Mouse (Mus musculus) midbrain, embryonic 13.5 days (tissue): ENCODE results near the gene Snap23. TPM values are rescaled to one million over a fixed set of nuclear protein-coding genes. Genes with fewer than 3 reads are reported as not detected.
"Not testable (repeated sequence)": the region's sequence is repeated elsewhere in the genome, so short reads cannot be mapped to it uniquely, and the experiment has no call there.

ENCODE experiments used
- ATAC-seq: fragments of 200-750 bp; cut with Nextera tagmentation; 2 replicates; pipeline ENCODE4 v1.8.0; 2017; ENCODE audit warnings: mild to moderate bottlenecking, moderate TSS enrichment, moderate library complexity
- H3K27ac ChIP-seq: fragments of 300-500 bp; sonication (generic); 2 replicates; pipeline ENCODE4 v1.5.1; 2015; ENCODE audit warnings: inconsistent platforms, mild to moderate bottlenecking, moderate library complexity
- H3K27me3 ChIP-seq: fragments of 300-500 bp; sonication (generic); 2 replicates; pipeline ENCODE4 v1.6.1; 2015; ENCODE audit warnings: mild to moderate bottlenecking, inconsistent platforms
- H3K36me3 ChIP-seq: fragments of 300-500 bp; sonication (generic); 2 replicates; pipeline ENCODE4 v1.6.1; 2015; ENCODE audit warnings: mild to moderate bottlenecking, inconsistent platforms
- H3K4me1 ChIP-seq: fragments of 300-500 bp; sonication (generic); replicated peaks from 2 replicates; pipeline ENCODE4 v1.6.1; 2015; ENCODE audit warnings: inconsistent platforms
- H3K4me2 ChIP-seq: fragments of 300-500 bp; sonication (generic); replicated peaks from 2 replicates; pipeline ENCODE4 v1.6.1; 2015; ENCODE audit warnings: moderate library complexity, mild to moderate bottlenecking, inconsistent platforms
- H3K4me3 ChIP-seq: fragments of 300-500 bp; sonication (generic); replicated peaks from 2 replicates; pipeline ENCODE4 v1.5.1; 2015; ENCODE audit warnings: mild to moderate bottlenecking, inconsistent platforms
- H3K9ac ChIP-seq: fragments of 300-500 bp; sonication (generic); replicated peaks from 2 replicates; pipeline ENCODE4 v1.6.1; 2015; ENCODE audit warnings: mild to moderate bottlenecking, inconsistent platforms
- H3K9me3 ChIP-seq: fragments of 300-500 bp; sonication (generic); 2 replicates; pipeline ENCODE4 v1.6.1; 2016; ENCODE audit warnings: mild to moderate bottlenecking, inconsistent platforms
- WGBS: fragments of 180-500 bp; shearing (Covaris S2); methylation state at CpG from one replicate; pipeline ENCODE4 v1.1.7; 2015; 5-methylcytosine and 5-hydroxymethylcytosine counted together
- polyA plus RNA-seq: library from polyadenylated mRNA; unstranded; fragments of >200 nt; fragmentation: Nextera tagmentation; extraction: Ambion mirVana; gene quantifications from 2 replicates; pipeline ENCODE4 v1.2.1, GENCODE M21; 2015

Gene Snap23
- polyA plus RNA-seq, 1 experiment from 2014 or later, result 20.2 TPM

GRCm38 (mm10) chr2:120563235-120563990 lies 4.1 kb upstream of the Snap23 start, which contains the start of gene Zfp106:
Gene Zfp106, minus strand, starts transcription at chr2:120563843.
- ATAC-seq, result peak; percentile 88
- no peaks in the 10 kb centered on the region for H3K9me3 ChIP-seq
- H3K4me2 ChIP-seq, result peak within 1 kb of the TSS; percentile 89
- H3K36me3 ChIP-seq, result 0 out of 2 replicates have a peak, but pooled peaks cover 2% of the 10 kb centered on the region
- H3K27ac ChIP-seq, result peak within 1 kb of the TSS; percentile 65
- under 1% methylated on average over 50 of the region's 50 CpGs for WGBS
- H3K9ac ChIP-seq, result peak within 1 kb of the TSS; percentile 95
- H3K27me3 ChIP-seq, result no peaks in the 10 kb centered on the region
- H3K4me3 ChIP-seq, result peak within 1 kb of the TSS; percentile 93
- peaks cover 29% of the 10 kb centered on the region for H3K4me1 ChIP-seq

GRCm38 (mm10) chr2:120564548-120565188 lies 2.8 kb upstream of the Snap23 start:
- H3K4me3 ChIP-seq, ATAC-seq, H3K4me2 ChIP-seq, H3K9me3 ChIP-seq, H3K27me3 ChIP-seq, H3K27ac ChIP-seq, H3K9ac ChIP-seq, H3K36me3 ChIP-seq: not testable (repeated sequence)
- peaks cover 37% of the 10 kb centered on the region for H3K4me1 ChIP-seq
- 95% methylated on average over 4 of the region's 4 CpGs for WGBS

GRCm38 (mm10) chr2:120565363-120565762 lies 2.1 kb upstream of the Snap23 start:
- Histone ChIP-seq H3K4me1 (peaks cover 37% of the 10 kb centered on the region), H3K4me2 (no peak overlapping the region), H3K9me3 (no peaks in the 10 kb centered on the region), H3K9ac (no peak overlapping the region), H3K36me3 (0 out of 2 replicates have a peak, but pooled peaks cover 2% of the 10 kb centered on the region), H3K27me3 (no peaks in the 10 kb centered on the region), H3K27ac (no peak overlapping the region), H3K4me3 (no peak overlapping the region)
- WGBS, result 89% methylated on average over 2 of the region's 2 CpGs
- no peak for ATAC-seq

GRCm38 (mm10) chr2:120567798-120568320 lies 388 bp downstream of the Snap23 start:
- H3K27me3 ChIP-seq, result no peaks in the 10 kb centered on the region
- under 1% methylated on average over 22 of the region's 22 CpGs for WGBS
- peak overlapping the region; percentile 76 for H3K4me2 ChIP-seq
- ATAC-seq, result peak; percentile 75
- H3K4me1 ChIP-seq, result peaks cover 24% of the 10 kb centered on the region
- no peaks in the 10 kb centered on the region for H3K9me3 ChIP-seq
- H3K27ac ChIP-seq, result peak overlapping the region; percentile 72
- H3K9ac ChIP-seq, result peak overlapping the region; percentile 84
- H3K4me3 ChIP-seq, result peak overlapping the region; percentile 75
- peaks cover 6% of the 10 kb centered on the region; the same call in 1 of the 2 replicates for H3K36me3 ChIP-seq

- WGBS, result 96% methylated on average over 3 of the region's 3 CpGs
- Histone ChIP-seq H3K9ac (no peak overlapping the region), H3K9me3 (no peaks in the 10 kb centered on the region), H3K27ac (no peak overlapping the region), H3K27me3 (no peaks in the 10 kb centered on the region), H3K36me3 (peaks cover 6% of the 10 kb centered on the region; the same call in 1 of the 2 replicates), H3K4me3 (no peak overlapping the region), H3K4me1 (peaks cover 20% of the 10 kb centered on the region), H3K4me2 (no peak overlapping the region)
- no peak for ATAC-seq
Measured at GRCm38 (mm10) chr2:120571081-120571480, 3.6 kb downstream of the Snap23 start.

- 100% methylated on average over 3 of the region's 3 CpGs for WGBS
- peaks cover 16% of the 10 kb centered on the region for H3K4me1 ChIP-seq
- H3K27ac ChIP-seq, H3K4me3 ChIP-seq, H3K27me3 ChIP-seq, H3K4me2 ChIP-seq, ATAC-seq, H3K36me3 ChIP-seq, H3K9me3 ChIP-seq, H3K9ac ChIP-seq: not testable (repeated sequence)
Measured at GRCm38 (mm10) chr2:120572161-120572560, 4.7 kb downstream of the Snap23 start.

GRCm38 (mm10) chr2:120575121-120575520 lies 7.7 kb downstream of the Snap23 start:
- Histone ChIP-seq H3K27ac (no peak overlapping the region), H3K9ac (no peak overlapping the region), H3K4me3 (no peak overlapping the region), H3K36me3 (peaks cover 6% of the 10 kb centered on the region; the same call in 1 of the 2 replicates), H3K4me2 (no peak overlapping the region), H3K9me3 (no peaks in the 10 kb centered on the region), H3K27me3 (no peaks in the 10 kb centered on the region), H3K4me1 (no peaks in the 10 kb centered on the region)
- no peak for ATAC-seq
- WGBS, result 92% methylated on average over 3 of the region's 3 CpGs

- Histone ChIP-seq H3K27ac (no peak overlapping the region), H3K9ac (no peak overlapping the region), H3K4me3 (no peak overlapping the region), H3K36me3 (peaks cover 6% of the 10 kb centered on the region; the same call in 1 of the 2 replicates), H3K27me3 (no peaks in the 10 kb centered on the region), H3K9me3 (no peaks in the 10 kb centered on the region), H3K4me2 (no peak overlapping the region), H3K4me1 (no peaks in the 10 kb centered on the region)
- 90% methylated on average over 2 of the region's 2 CpGs for WGBS
- ATAC-seq, result no peak
Measured at GRCm38 (mm10) chr2:120575978-120576377, 8.5 kb downstream of the Snap23 start.

GRCm38 (mm10) chr2:120577799-120578198 lies 10.3 kb downstream of the Snap23 start:
- no peak overlapping the region for H3K4me2 ChIP-seq
- no peaks in the 10 kb centered on the region for H3K4me1 ChIP-seq
- no peaks in the 10 kb centered on the region for H3K27me3 ChIP-seq
- WGBS, result 89% methylated on average over 4 of the region's 4 CpGs
- no peaks in the 10 kb centered on the region for H3K36me3 ChIP-seq
- ATAC-seq, result no peak
- H3K27ac ChIP-seq, result no peak overlapping the region
- H3K9me3 ChIP-seq, result no peaks in the 10 kb centered on the region
- H3K9ac ChIP-seq, result no peak overlapping the region
- no peak overlapping the region for H3K4me3 ChIP-seq

- 85% methylated on average over 5 of the region's 5 CpGs for WGBS
- no peaks in the 10 kb centered on the region for H3K36me3 ChIP-seq
- no peaks in the 10 kb centered on the region for H3K9me3 ChIP-seq
- no peak for ATAC-seq
- no peak overlapping the region for H3K27ac ChIP-seq
- H3K4me2 ChIP-seq, result no peak overlapping the region
- H3K4me3 ChIP-seq, result no peak overlapping the region
- H3K4me1 ChIP-seq, result no peaks in the 10 kb centered on the region
- no peak overlapping the region for H3K9ac ChIP-seq
- H3K27me3 ChIP-seq, result no peaks in the 10 kb centered on the region
Measured at GRCm38 (mm10) chr2:120578286-120578685, 10.8 kb downstream of the Snap23 start.

- Histone ChIP-seq H3K9ac (no peak overlapping the region), H3K27me3 (no peaks in the 10 kb centered on the region), H3K9me3 (no peaks in the 10 kb centered on the region), H3K27ac (no peak overlapping the region), H3K4me3 (no peak overlapping the region), H3K4me2 (no peak overlapping the region), H3K4me1 (no peaks in the 10 kb centered on the region), H3K36me3 (peaks cover 46% of the 10 kb centered on the region)
- 83% methylated on average over 5 of the region's 5 CpGs for WGBS
- ATAC-seq, result no peak
Measured at GRCm38 (mm10) chr2:120589759-120590158, 22.3 kb downstream of the Snap23 start.

- Histone ChIP-seq H3K27ac (no peak overlapping the region), H3K4me1 (no peaks in the 10 kb centered on the region), H3K4me3 (no peak overlapping the region), H3K4me2 (no peak overlapping the region), H3K36me3 (peaks cover 52% of the 10 kb centered on the region), H3K9ac (no peak overlapping the region), H3K27me3 (no peaks in the 10 kb centered on the region), H3K9me3 (no peaks in the 10 kb centered on the region)
- ATAC-seq, result no peak
- 93% methylated on average over 1 of the region's 1 CpGs for WGBS
Measured at GRCm38 (mm10) chr2:120592227-120592626, 24.8 kb downstream of the Snap23 start.
